Mouse (Mus musculus): ENCODE results near the gene Mab21l1. TPM values are rescaled to one million over a fixed set of nuclear protein-coding genes. Genes with fewer than 3 reads are reported as not detected.

The Mab21l1 gene
- polyA plus RNA-seq, 1 experiment from 2014 or later, result 76.1 TPM

GRCm38 (mm10) chr3:55752558-55752957 lies 29.8 kb upstream of the Mab21l1 start:
- 79% methylated on average over 4 of the region's 4 CpGs for WGBS

GRCm38 (mm10) chr3:55753872-55754271 lies 28.4 kb upstream of the Mab21l1 start:
- WGBS, result 90% methylated on average over 6 of the region's 6 CpGs
- Histone ChIP-seq H3K4me2 (ENCODE audit: low read depth, low read length) (no peak overlapping the region), H3K27me3 (ENCODE audit: control insufficient read depth, insufficient read depth, low read length) (no peaks in the 10 kb centered on the region), H3K4me1 (ENCODE audit: control insufficient read depth, insufficient read depth, low read length) (peaks cover 3% of the 10 kb centered on the region; the same call in 1 of the 2 replicates), H3K27ac (replicated peaks; ENCODE audit: low read depth, low read length) (no peak overlapping the region), H3K4me3 (ENCODE audit: low read depth, low read length) (no peak overlapping the region), H3K9me3 (replicated peaks; ENCODE audit: control insufficient read depth, low read length) (no peaks in the 10 kb centered on the region), H3K9ac (replicated peaks; ENCODE audit: low read length) (no peak overlapping the region), H3K36me3 (replicated peaks; ENCODE audit: control insufficient read depth, insufficient read depth, low read depth, low read length) (no peaks in the 10 kb centered on the region)
- ATAC-seq (replicated peaks; ENCODE audit: insufficient number of reproducible peaks, low FRiP score, low TSS enrichment, low read depth), result no peak
- DNase-seq (ENCODE audit: low spot score), result no peak

More at GRCm38 (mm10) chr3:55752558-55752957, 29.8 kb upstream of the Mab21l1 start:
- Histone ChIP-seq H3K27ac (replicated peaks; ENCODE audit: low read depth, low read length) (no peak overlapping the region), H3K4me1 (ENCODE audit: control insufficient read depth, insufficient read depth, low read length) (peaks cover 3% of the 10 kb centered on the region; the same call in 1 of the 2 replicates), H3K9me3 (replicated peaks; ENCODE audit: control insufficient read depth, low read length) (no peaks in the 10 kb centered on the region), H3K4me3 (ENCODE audit: low read depth, low read length) (no peak overlapping the region), H3K4me2 (ENCODE audit: low read depth, low read length) (no peak overlapping the region), H3K9ac (replicated peaks; ENCODE audit: low read length) (no peak overlapping the region), H3K36me3 (replicated peaks; ENCODE audit: control insufficient read depth, insufficient read depth, low read depth, low read length) (no peaks in the 10 kb centered on the region), H3K27me3 (ENCODE audit: control insufficient read depth, insufficient read depth, low read length) (no peaks in the 10 kb centered on the region)
- DNase-seq (ENCODE audit: low spot score), result no peak
- ATAC-seq (replicated peaks; ENCODE audit: insufficient number of reproducible peaks, low FRiP score, low TSS enrichment, low read depth), result no peak

- Histone ChIP-seq H3K4me2 (ENCODE audit: low read depth, low read length) (no peak overlapping the region), H3K36me3 (replicated peaks; ENCODE audit: control insufficient read depth, insufficient read depth, low read depth, low read length) (no peaks in the 10 kb centered on the region), H3K9me3 (replicated peaks; ENCODE audit: control insufficient read depth, low read length) (no peaks in the 10 kb centered on the region), H3K27me3 (ENCODE audit: control insufficient read depth, insufficient read depth, low read length) (no peaks in the 10 kb centered on the region), H3K27ac (replicated peaks; ENCODE audit: low read depth, low read length) (no peak overlapping the region), H3K9ac (replicated peaks; ENCODE audit: low read length) (no peak overlapping the region), H3K4me3 (ENCODE audit: low read depth, low read length) (no peak overlapping the region), H3K4me1 (ENCODE audit: control insufficient read depth, insufficient read depth, low read length) (peaks cover 3% of the 10 kb centered on the region; the same call in 1 of the 2 replicates)
- WGBS, result 80% methylated on average over 6 of the region's 6 CpGs
- DNase-seq (ENCODE audit: low spot score) (no peak), ATAC-seq (replicated peaks; ENCODE audit: insufficient number of reproducible peaks, low FRiP score, low TSS enrichment, low read depth) (no peak)
Measured at GRCm38 (mm10) chr3:55754981-55755608, 27.2 kb upstream of the Mab21l1 start.

- Histone ChIP-seq H3K27me3 (ENCODE audit: control insufficient read depth, insufficient read depth, low read length) (no peaks in the 10 kb centered on the region), H3K9ac (replicated peaks; ENCODE audit: low read length) (no peak overlapping the region), H3K27ac (replicated peaks; ENCODE audit: low read depth, low read length) (no peak overlapping the region), H3K9me3 (replicated peaks; ENCODE audit: control insufficient read depth, low read length) (no peaks in the 10 kb centered on the region), H3K36me3 (replicated peaks; ENCODE audit: control insufficient read depth, insufficient read depth, low read depth, low read length) (no peaks in the 10 kb centered on the region), H3K4me1 (ENCODE audit: control insufficient read depth, insufficient read depth, low read length) (peaks cover 3% of the 10 kb centered on the region; the same call in 1 of the 2 replicates), H3K4me3 (ENCODE audit: low read depth, low read length) (no peak overlapping the region), H3K4me2 (ENCODE audit: low read depth, low read length) (no peak overlapping the region)
- DNase-seq (ENCODE audit: low spot score) (peak; percentile 44), ATAC-seq (replicated peaks; ENCODE audit: insufficient number of reproducible peaks, low FRiP score, low TSS enrichment, low read depth) (peak; percentile 77)
- WGBS, result 21% methylated on average over 11 of the region's 11 CpGs
Measured at GRCm38 (mm10) chr3:55755805-55756601, 26.3 kb upstream of the Mab21l1 start.

- H3K27me3 ChIP-seq (ENCODE audit: control insufficient read depth, insufficient read depth, low read length), result no peaks in the 10 kb centered on the region
- no peak overlapping the region for H3K4me3 ChIP-seq (ENCODE audit: low read depth, low read length)
- H3K4me2 ChIP-seq (ENCODE audit: low read depth, low read length), result no peak overlapping the region
- no peak overlapping the region for H3K9ac ChIP-seq (replicated peaks; ENCODE audit: low read length)
- no peaks in the 10 kb centered on the region for H3K36me3 ChIP-seq (replicated peaks; ENCODE audit: control insufficient read depth, insufficient read depth, low read depth, low read length)
- 59% methylated on average over 11 of the region's 11 CpGs for WGBS
- ATAC-seq (replicated peaks; ENCODE audit: insufficient number of reproducible peaks, low FRiP score, low TSS enrichment, low read depth) (peak; percentile 73), DNase-seq (ENCODE audit: low spot score) (peak; percentile 37)
- no peak overlapping the region for H3K27ac ChIP-seq (replicated peaks; ENCODE audit: low read depth, low read length)
- no peaks in the 10 kb centered on the region for H3K9me3 ChIP-seq (replicated peaks; ENCODE audit: control insufficient read depth, low read length)
- H3K4me1 ChIP-seq (ENCODE audit: control insufficient read depth, insufficient read depth, low read length), result peaks cover 3% of the 10 kb centered on the region; the same call in 1 of the 2 replicates
Measured at GRCm38 (mm10) chr3:55756602-55757190, 25.6 kb upstream of the Mab21l1 start.

GRCm38 (mm10) chr3:55758297-55758696 lies 24.0 kb upstream of the Mab21l1 start:
- Histone ChIP-seq H3K27ac (replicated peaks; ENCODE audit: low read depth, low read length) (no peak overlapping the region), H3K27me3 (ENCODE audit: control insufficient read depth, insufficient read depth, low read length) (no peaks in the 10 kb centered on the region), H3K4me3 (ENCODE audit: low read depth, low read length) (no peak overlapping the region), H3K4me1 (ENCODE audit: control insufficient read depth, insufficient read depth, low read length) (peaks cover 3% of the 10 kb centered on the region; the same call in 1 of the 2 replicates), H3K9me3 (replicated peaks; ENCODE audit: control insufficient read depth, low read length) (no peaks in the 10 kb centered on the region), H3K36me3 (replicated peaks; ENCODE audit: control insufficient read depth, insufficient read depth, low read depth, low read length) (no peaks in the 10 kb centered on the region), H3K4me2 (ENCODE audit: low read depth, low read length) (no peak overlapping the region), H3K9ac (replicated peaks; ENCODE audit: low read length) (no peak overlapping the region)
- no peak for ATAC-seq (replicated peaks; ENCODE audit: insufficient number of reproducible peaks, low FRiP score, low TSS enrichment, low read depth)
- 64% methylated on average over 8 of the region's 8 CpGs for WGBS
- no peak for DNase-seq (ENCODE audit: low spot score)

GRCm38 (mm10) chr3:55763591-55763990 lies 18.7 kb upstream of the Mab21l1 start:
- WGBS, result 37% methylated on average over 8 of the region's 8 CpGs
- ATAC-seq (replicated peaks; ENCODE audit: insufficient number of reproducible peaks, low FRiP score, low TSS enrichment, low read depth) (no peak), DNase-seq (ENCODE audit: low spot score) (no peak)
- no peak overlapping the region for H3K4me3 ChIP-seq (ENCODE audit: low read depth, low read length)
- no peaks in the 10 kb centered on the region for H3K4me1 ChIP-seq (ENCODE audit: control insufficient read depth, insufficient read depth, low read length)
- no peaks in the 10 kb centered on the region for H3K27me3 ChIP-seq (ENCODE audit: control insufficient read depth, insufficient read depth, low read length)
- H3K36me3 ChIP-seq (replicated peaks; ENCODE audit: control insufficient read depth, insufficient read depth, low read depth, low read length), result no peaks in the 10 kb centered on the region
- H3K4me2 ChIP-seq (ENCODE audit: low read depth, low read length), result no peak overlapping the region
- H3K27ac ChIP-seq (replicated peaks; ENCODE audit: low read depth, low read length), result no peak overlapping the region
- H3K9ac ChIP-seq (replicated peaks; ENCODE audit: low read length), result no peak overlapping the region
- no peaks in the 10 kb centered on the region for H3K9me3 ChIP-seq (replicated peaks; ENCODE audit: control insufficient read depth, low read length)

- Histone ChIP-seq H3K27me3 (ENCODE audit: control insufficient read depth, insufficient read depth, low read length) (no peaks in the 10 kb centered on the region), H3K9ac (replicated peaks; ENCODE audit: low read length) (no peak overlapping the region), H3K27ac (replicated peaks; ENCODE audit: low read depth, low read length) (no peak overlapping the region), H3K4me2 (ENCODE audit: low read depth, low read length) (no peak overlapping the region), H3K9me3 (replicated peaks; ENCODE audit: control insufficient read depth, low read length) (no peaks in the 10 kb centered on the region), H3K4me3 (ENCODE audit: low read depth, low read length) (no peak overlapping the region), H3K4me1 (ENCODE audit: control insufficient read depth, insufficient read depth, low read length) (no peaks in the 10 kb centered on the region), H3K36me3 (replicated peaks; ENCODE audit: control insufficient read depth, insufficient read depth, low read depth, low read length) (no peaks in the 10 kb centered on the region)
- 93% methylated on average over 2 of the region's 2 CpGs for WGBS
- ATAC-seq (replicated peaks; ENCODE audit: insufficient number of reproducible peaks, low FRiP score, low TSS enrichment, low read depth), result no peak
- no peak for DNase-seq (ENCODE audit: low spot score)
Measured at GRCm38 (mm10) chr3:55768654-55769053, 13.7 kb upstream of the Mab21l1 start.
